Mouse (Mus musculus): ENCODE data around the gene Dcdc2c.

Dcdc2c gene

DNA sequence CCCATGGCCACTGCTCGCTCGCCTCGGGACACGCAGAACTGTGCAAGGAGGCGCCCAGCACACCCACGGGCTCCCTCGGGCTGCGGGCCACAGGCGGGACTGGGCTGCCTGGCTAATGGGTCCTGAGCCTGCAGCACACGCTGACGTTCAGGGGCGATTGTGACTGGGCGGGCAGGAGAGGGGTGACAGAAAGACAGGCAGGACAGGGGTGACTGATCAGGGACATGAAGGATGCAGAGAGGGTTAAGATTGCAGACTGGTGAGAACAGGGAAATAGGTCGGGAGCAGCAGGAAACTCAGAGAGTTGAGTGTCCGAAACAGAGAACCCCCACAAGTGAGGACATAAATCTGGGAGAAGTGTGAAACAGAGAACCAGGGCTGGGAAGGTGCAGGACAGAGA is at the start of gene Dcdc2c:
Gene Dcdc2c, minus strand, starts transcription at position 101 of the 400 bp plus-strand sequence.
- in situ Hi-C loops (cut with MboI, MseI): no loop called here

DNA sequence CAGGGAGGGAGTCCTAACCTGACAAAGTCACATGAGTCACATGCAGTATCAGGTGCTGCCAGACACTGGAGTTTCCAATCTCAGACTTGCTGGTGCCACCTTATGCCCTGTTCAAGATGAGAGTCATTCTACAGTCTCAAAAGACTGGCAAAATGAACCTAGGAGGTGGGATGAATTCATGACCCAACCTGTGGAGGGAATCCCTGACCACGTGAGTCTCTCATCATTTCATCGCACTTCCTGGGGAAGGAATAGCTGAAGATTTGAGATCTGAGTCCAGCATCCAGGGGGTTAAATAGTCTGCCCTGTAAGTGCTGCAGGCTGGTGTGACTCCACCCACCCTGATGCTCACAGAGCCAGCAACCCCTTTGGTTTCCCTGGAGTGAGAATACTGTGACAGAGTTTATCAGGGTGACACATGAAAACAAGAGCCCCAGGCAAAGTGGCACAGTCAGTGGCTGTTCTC is 46.4 kb upstream of the Dcdc2c start:
- in situ Hi-C loops (cut with MboI, MseI): loop anchor here (25.0 kb wide), 2 partner anchors 1314 to 1439 kb away; no protein-coding TSS in a partner anchor

DNA sequence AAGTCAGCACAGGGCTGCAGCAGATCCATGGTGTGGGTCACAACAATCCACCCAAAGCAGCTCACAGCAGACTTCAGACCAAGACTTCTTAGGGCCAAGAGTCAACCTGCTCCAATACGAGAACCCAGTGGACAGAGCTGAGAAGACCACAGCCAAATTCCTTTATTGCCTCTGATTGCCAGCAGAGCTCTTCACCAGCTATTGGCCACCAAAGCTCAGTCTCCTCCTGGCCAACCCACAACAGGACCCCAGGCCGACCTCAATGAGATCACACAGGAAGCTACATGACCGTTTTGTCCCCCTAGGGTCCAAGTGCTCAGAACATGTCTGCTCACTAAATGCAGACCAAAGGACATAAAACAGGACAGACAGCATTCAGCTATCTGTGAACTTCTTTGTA is 45.9 kb upstream of the Dcdc2c start:
- in situ Hi-C loops (cut with MboI, MseI): loop anchor here (25.0 kb wide), 2 partner anchors 1314 to 1439 kb away; no protein-coding TSS in a partner anchor

DNA sequence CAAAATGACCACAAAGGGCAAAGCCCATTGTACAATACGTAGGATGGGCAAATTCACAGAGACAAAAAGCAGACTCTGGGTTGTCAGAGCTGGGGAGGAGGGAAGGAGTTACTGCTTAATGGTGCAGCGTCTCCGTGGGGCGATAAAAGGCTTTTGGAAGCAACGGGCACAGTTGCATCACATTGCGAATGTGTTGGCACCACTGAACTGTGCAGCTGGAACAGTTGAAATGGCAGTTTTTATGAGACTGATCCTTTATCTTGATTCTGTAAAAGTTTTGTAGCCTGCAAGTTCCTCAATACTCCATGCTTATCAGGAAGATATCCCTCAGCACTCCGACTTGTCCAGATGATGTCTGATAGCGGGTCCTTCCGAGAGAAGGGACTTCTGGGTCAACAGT is 45.5 kb upstream of the Dcdc2c start:
- in situ Hi-C loops (cut with MboI, MseI): loop anchor here (25.0 kb wide), 2 partner anchors 1315 to 1440 kb away; no protein-coding TSS in a partner anchor

DNA sequence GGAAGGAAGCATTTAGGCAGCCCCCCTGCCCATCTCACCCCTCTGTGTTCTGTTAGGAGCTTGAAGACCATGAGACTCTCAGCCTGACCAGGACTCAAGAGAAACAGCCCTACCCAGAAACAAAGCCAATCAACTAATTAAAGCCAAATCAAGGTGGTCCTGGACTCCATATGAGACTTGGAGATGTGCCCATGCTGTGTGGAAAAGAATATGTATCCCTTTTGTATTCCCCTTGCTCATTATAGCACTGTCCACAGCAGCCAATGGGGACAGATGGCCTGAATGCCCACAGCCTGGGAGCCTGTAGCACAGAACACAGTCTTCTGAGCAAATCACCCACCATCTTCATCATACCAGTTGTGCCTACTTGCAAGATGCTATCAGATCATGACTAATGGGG is 44.7 kb upstream of the Dcdc2c start:
- in situ Hi-C loops (cut with MboI, MseI): loop anchor here (25.0 kb wide), 2 partner anchors 1315 to 1440 kb away; no protein-coding TSS in a partner anchor

DNA sequence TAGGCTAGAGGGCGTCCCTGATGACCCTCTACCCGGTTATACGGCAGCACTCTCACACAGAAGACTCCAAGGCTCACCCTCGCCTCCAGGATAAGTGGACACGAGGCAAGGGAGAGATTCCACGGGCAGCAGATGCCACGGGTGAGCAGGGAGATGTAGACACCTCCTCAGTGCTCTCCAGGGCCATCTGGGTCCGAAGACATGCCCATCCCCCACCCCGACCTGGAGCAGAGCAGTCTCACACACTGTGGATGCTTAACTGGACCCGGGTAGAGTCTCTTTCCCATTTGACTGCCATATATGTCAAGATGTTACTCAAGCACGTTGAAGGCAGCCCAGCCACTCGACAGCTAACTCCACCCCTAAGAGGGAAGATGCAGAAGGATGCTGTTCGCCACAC is 38.2 kb upstream of the Dcdc2c start:
- in situ Hi-C loops (cut with MboI, MseI): loop anchor here (25.0 kb wide), 2 partner anchors 1322 to 1447 kb away; no protein-coding TSS in a partner anchor

DNA sequence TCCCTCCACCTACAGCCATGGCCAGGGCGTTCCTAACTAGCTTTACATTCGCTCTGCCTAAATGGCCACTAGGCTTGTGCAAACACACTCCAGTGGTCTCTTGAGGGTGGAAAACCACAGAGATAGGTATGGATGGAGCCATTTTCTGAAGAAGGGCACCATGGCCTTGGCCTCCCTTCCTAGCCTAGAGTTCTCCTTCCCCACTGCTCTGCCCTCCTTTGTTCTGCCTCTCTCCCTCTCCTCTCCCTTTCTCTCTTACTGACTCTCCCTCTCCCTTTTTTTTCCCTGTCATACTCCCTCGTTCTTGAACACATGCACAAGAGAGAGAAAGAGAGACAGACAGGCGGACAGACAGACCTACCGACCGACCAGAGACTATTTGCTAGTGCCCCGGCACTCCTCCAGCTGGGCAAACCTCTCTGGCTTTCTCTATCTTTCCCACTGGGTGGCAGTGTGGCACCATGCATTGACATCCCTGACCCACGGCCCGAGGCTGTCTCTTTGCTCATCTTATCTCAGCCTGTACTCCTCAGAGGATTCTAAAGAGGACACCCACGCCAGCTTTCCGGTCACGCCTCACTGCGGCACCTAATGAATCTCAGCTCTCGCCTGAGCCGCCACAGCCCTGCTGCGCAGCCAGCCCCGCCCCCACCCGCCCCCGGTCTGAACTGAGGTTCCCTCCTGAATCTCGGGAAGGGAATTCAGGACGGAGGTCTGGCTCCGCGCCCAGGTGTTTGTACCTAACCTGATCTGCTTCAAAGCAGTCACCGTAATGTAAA is 37.1 kb upstream of the Dcdc2c start:
- in situ Hi-C loops (cut with MboI, MseI): loop anchor here (25.0 kb wide), 2 partner anchors 1323 to 1448 kb away; no protein-coding TSS in a partner anchor

DNA sequence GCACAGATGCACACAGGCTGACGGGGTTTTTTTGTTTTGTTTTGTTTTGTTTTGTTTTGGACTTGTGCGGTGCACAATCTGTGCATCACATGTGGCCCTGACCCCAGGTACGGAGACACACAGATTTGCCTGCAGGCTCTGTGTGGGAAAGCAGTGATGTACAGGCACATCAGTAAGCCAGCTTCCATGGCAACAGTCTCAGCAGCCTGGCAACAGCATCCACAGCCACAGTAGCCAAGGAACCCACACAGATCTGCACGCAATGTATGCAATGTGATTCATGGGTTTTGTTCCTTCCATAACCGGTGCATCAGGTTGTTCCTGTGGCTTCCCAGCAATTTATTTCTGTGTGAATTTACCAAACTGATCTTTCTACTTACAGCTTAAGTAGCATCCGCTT is 35.8 kb upstream of the Dcdc2c start:
- in situ Hi-C loops (cut with MboI, MseI): loop anchor here (25.0 kb wide), 2 partner anchors 1324 to 1449 kb away; no protein-coding TSS in a partner anchor

DNA sequence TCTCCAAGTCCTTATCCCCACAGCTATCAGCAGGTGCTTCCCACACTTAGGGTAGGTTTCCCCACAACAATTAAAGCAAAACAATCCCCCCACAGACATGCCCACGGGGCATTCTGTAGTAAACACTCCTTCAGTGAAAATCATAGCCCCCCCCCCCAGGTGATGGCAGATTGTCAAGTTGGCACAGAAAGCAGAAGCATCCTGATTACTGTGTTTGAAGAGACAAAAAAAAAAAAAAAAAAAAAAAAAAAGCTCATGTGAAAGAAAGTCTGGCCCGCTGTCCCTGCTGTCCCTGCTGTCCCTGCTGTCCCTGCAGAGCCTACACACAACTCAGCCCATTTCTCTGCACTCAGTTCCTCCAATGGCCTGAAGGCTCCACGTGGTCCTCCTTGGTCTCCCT is 31.8 kb upstream of the Dcdc2c start:
- in situ Hi-C loops (cut with MboI, MseI): loop anchor here (25.0 kb wide), 2 partner anchors 1328 to 1453 kb away; no protein-coding TSS in a partner anchor

DNA sequence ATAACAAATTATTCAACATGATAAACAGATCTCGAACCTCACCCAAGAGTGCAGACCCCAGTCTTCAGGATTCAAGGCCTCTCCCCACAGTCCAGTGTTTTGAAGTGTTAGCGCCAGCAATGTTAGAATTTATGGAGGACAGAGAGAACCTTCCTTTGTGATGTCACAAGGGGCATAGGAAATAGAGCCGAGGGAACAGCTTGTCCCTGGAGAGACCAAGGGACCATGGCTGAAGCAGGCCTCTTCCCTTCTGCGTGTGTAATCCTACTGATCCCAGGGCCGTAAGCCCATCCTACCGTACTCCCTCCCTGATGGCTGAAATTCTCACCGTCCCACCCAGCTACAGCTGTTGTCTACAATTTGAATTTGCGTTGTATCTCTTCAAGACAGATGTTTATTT is 30.2 kb upstream of the Dcdc2c start, which contains the start of gene Allc:
Gene Allc, minus strand, starts transcription at position 101 of the 400 bp plus-strand sequence.
- in situ Hi-C loops (cut with MboI, MseI): loop anchor here (25.0 kb wide), 2 partner anchors 1330 to 1455 kb away; no protein-coding TSS in a partner anchor

DNA sequence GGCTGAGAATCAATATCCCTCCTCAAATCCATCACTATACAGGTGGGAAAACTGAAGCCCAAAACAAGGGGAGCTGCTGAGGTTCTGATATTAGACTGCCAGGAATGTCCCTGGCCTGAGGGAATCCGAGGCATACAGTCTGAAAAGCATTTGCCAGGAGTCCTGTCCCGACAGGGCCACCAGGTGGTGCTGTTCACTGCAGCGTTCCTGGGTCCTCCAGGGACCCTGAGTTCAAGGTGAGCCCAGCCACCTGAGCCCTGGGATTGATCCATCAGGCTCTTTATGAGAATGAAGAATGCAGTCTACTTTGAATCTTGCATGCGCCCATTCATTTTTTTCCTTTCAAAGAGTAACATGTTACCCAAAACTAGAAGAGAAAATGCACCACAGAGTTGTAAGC is 26.9 kb upstream of the Dcdc2c start:
- in situ Hi-C loops (cut with MboI, MseI): loop anchor here (25.0 kb wide), 2 partner anchors 1333 to 1458 kb away; no protein-coding TSS in a partner anchor

DNA sequence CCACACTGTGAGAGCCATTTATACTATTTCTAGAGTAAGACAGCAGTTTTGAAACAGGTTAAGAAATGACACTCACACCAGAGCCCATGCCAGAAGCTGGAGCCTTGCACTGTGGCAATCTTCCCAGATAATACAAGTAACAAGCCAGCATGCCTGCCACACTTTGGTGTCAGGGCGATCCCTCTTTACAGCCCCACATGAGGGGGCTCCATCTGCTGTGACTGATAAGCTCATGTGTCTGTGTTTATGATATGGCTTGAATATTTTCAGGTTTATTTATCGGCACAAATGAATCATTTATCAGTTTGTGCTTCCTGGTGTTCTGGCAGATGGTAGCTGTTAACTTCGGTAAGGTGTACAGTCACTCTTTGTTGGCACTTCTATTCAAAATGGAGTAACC is 25.9 kb upstream of the Dcdc2c start:
- in situ Hi-C loops (cut with MboI, MseI): loop anchor here (25.0 kb wide), 2 partner anchors 1334 to 1459 kb away; no protein-coding TSS in a partner anchor

DNA sequence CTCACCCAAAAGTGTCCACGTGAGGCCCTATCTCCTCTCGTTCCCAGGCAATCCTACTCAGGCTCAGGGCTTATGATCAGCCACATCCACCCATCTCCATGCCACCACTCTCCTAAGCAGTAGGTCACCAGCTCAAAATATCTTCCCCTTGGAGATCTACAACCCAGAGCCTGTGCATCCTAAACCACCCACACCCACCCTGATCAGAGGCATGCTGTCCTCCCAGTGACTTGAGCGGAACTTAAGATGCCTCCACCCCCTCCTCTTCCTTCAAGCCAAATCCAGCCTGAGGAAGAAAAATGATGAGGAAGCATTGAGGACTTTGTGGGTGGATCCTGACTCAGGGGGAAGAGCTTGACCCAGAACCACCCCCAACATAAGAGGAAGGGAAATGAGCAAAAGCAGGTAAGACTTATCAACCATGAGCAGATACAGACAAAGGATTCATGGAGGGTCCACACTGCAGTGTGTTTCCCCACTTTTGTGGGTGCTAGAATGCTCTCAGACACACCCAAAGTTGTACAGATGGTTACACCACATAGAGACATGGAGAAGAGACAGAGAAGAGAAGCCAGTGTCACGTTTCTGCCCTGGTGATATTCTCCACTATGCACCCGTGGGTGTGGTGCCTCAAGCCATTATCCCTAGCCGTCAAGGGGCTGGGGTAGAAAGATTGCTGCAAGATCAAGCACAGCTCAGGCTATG is 23.3 kb upstream of the Dcdc2c start:
- in situ Hi-C loops (cut with MboI, MseI): loop anchor here (25.0 kb wide), 2 partner anchors 1337 to 1462 kb away; no protein-coding TSS in a partner anchor

DNA sequence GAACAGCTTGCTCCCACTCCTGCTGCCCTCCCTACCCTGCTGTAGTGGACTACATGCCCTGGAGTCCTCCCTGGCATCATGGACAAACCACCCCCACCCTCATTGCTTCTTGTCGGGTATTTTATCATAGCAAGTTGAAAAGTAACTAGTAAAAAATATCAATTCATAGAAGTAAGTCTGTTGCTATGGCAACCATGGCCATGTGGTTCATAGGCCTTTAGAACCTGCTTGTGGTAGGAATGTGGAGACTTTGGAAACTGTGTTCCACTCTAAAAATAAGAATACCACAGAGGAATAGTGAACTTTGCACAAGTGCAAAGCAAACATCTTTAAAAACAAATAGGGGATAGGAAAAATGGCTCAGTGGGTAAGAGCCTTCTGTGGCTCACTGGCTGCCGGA is 20.0 kb upstream of the Dcdc2c start:
- in situ Hi-C loops (cut with MboI, MseI): no loop called here

DNA sequence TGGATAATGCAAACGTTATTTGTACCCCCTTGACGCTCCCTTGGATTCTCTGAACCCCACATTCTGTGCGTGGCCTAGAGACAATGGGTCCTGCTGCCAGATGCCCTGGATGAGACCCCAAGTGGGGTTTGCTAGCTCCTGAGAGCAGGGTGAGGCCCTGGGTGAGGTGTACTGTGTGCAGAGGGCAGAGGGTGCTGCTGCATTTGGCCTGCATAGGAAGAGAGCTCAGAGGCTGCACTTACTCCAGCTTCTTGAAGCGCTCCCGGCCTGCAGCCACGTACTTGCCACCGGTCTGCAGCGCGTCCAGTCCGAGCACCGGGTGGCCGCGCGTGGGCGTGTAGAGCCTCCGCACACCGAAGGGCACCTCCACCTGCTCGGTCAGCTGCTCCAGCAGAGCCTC is 424 bp downstream of the Dcdc2c start:
- in situ Hi-C loops (cut with MboI, MseI): no loop called here

DNA sequence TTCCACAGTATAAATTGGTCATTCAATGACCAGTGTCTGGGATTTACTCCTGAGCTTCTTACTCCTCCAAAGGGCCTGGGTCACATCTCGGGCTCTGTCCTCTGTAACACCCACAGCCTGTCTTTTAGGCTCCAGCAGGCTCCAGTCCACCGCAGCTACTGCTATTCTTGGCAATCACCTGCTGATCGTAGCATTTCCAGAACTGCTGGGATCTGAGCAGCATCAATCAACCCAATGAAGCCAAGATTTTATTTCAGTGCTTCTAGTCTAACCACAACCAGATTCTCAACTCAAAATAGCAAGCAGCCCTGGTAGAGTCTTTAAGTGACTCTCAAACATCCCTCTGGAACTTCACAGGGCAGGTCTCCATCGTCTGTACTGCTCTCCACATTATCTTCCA is 3.3 kb downstream of the Dcdc2c start:
- in situ Hi-C loops (cut with MboI, MseI): no loop called here

DNA sequence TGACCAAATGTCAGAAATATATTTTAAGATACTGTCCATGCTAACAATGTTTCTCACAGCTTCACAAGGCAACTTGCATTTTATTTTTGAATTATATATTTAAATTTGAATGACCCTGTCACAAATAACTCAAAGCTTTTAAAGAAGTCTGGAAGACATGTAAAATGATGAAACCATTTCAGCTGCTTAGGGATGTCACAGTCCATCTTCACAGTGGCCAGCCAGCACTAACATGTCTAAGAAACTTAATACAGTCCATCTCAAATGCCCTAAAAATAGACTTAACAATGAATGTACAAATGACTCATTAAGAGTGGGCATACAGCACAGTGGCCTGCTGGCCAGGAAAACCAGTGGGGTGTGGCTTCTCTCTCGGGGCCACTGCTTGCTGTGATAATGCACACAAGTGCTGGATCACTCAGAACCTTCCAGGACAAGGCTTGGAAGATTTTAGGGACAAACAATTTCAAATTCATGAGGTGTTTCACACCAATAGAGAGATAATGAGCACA is 37.9 kb downstream of the Dcdc2c start:
- in situ Hi-C loops (cut with MboI, MseI): no loop called here

DNA sequence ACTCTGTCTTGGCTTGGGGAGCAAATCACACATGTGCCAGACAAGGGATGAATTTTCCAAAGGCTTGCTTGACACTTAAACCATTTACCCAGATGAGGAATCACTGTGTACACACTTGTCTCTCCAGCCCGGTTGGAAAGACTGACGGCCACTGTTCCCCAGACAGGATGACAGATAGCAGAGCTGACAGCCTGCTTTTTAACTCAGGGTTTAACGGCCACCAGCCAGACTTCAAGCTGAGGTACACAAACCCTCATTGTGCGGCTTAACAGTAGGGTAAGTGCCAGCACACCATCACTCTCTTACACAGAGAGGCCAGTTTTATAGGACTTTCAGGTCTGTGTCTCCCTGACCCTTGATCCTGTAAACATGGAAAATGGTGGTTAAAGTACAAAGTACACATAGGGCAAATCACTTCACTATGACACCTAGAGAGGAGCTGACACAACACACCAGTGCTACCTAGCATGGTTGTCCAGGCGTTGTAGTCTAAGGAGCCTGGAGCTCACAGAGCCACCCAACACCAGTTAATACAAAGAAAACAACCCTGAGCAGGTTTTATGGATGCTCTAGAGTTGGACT is 42.4 kb downstream of the Dcdc2c start:
- in situ Hi-C loops (cut with MboI, MseI): no loop called here

DNA sequence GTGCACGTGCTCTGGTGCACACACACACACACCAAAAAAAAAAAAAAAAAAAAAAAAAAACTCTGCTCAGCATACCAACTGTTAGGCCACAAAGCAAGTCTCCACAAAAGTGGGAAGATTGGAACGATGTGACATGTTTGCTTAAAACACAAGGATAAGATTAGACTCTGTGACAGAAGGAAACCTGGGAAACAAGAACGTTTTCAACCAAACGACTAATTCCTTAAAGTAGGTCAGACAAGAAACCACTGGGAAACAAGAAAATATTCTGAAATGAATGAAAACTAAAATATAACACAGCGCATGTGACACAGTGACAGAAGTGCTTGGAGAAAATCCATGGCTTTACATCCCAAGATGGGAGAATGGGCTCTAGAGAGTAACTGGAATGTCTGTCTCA is 57.9 kb downstream of the Dcdc2c start:
- in situ Hi-C loops (cut with MboI, MseI): no loop called here

DNA sequence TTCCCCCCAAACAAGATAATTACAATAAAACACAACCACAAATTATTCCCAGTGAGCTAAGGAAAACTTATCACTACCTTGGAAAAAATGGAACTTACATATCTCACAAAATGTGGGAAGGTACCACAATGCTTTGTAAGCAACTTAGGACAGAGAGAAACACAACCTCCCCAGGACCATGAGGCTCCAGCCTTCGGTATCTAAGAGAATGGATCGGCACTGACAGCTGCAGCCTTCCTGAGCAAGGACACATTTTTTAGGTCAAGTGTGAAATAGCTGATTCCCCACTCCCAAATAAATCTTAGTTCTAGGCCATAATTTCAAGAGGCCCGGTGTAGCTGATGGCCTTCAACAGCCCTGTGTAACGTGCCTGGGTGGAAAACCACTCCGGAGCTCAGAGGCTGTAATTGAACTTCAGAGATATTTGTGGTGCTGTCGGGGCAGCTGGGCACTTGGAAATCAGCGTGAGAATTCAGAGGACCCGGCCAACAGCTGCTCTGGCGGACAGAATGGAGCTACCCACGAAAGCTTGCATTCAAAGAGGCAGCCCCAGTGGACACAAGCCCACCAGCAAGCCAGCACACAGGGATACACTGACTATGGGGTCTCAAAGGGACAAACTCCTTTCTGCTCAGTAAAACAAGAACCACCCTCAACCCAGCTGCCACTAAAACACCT is 69.6 kb downstream of the Dcdc2c start:
- in situ Hi-C loops (cut with MboI, MseI): no loop called here

DNA sequence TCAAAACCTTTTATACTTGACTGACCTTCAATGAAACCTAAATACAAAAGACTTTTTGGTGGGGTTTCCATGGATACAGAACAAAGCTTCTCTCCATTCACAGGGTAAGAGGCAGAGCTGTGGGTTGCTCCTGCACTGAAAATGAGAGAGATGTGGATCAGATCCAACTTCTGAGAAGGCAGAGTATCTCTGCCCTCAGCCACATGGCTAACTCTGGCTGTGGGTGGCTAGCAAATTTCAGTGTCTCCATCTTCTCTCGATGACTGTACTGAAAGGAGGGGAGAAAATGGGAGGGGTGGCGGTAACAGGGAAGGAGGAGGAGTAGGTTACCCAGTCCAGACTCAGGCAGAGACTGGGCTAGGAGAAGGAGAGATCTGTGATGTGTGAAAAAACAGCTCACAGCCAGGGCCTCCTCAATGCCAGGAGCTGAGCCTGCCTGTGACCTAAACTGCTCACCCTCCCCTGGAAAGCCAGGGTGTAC is 91.2 kb downstream of the Dcdc2c start:
- in situ Hi-C loops (cut with MboI, MseI): no loop called here

Data from T-helper 2 cell (primary cell).